Mouse (Mus musculus) gastrocnemius, adult 2 months (tissue): Measurements from ENCODE around the gene Agtpbp1. TPM values are rescaled to one million over a fixed set of nuclear protein-coding genes. Genes with fewer than 3 reads are reported as not detected.

Experiments used
- DNase-seq: peaks from one replicate; pipeline ENCODE4 v3.0.0; 2022
- H3K27ac ChIP-seq: fragments of 200-600 bp; 2 replicates; pipeline ENCODE4 v1.8.1; 2022; ENCODE audit warnings: mild to moderate bottlenecking
- H3K4me3 ChIP-seq: fragments of 200-600 bp; 2 replicates; pipeline ENCODE4 v1.8.1; 2022; ENCODE audit warnings: mild to moderate bottlenecking, moderate library complexity
- CTCF ChIP-seq: fragments of 200-600 bp; IDR thresholded peaks from 2 replicates; pipeline ENCODE4 v1.8.1; 2022; ENCODE audit warnings: antibody characterized with exemption, mild to moderate bottlenecking, moderate library complexity
- intact Hi-C: fragments of 180-260 bp; cut with DNase I; formaldehyde crosslinking; loops from one replicate; pipeline ENCODE4 v1.15.1; 2025
- total RNA-seq, 2 experiments: library from RNA; stranded (reverse); gene quantifications; 2 replicates each; pipeline ENCODE4 v1.2.3; 2021

The Agtpbp1 gene
- total RNA-seq, 2 experiments from 2014 or later = 59.1 to 71.0 TPM

DNA sequence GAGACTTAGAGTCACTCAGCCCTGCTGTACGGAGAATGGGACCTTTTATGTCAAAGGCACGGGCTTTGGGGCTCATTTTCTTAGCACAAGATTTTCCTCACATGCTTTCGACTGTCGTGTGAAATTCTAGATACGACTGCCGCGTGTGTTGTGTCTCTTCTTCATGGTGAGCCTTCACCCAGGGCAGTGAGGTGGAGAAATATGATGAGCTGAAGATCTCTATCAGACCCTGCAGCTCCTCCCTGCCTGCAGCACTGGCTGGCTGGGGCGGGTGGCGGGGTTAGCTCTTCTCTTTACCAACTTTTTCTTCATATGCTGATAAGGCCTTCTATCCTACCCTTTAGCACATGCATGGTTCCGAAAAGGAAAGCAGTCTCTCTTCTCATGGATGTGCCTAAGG lies 20.1 kb downstream of the Agtpbp1 start:
- DNase-seq = no peak
- H3K27ac ChIP-seq = no peak overlapping the region
- intact Hi-C loops = no loop called here
- no peak overlapping the region for H3K4me3 ChIP-seq
- TF ChIP-seq CTCF = no peak

DNA sequence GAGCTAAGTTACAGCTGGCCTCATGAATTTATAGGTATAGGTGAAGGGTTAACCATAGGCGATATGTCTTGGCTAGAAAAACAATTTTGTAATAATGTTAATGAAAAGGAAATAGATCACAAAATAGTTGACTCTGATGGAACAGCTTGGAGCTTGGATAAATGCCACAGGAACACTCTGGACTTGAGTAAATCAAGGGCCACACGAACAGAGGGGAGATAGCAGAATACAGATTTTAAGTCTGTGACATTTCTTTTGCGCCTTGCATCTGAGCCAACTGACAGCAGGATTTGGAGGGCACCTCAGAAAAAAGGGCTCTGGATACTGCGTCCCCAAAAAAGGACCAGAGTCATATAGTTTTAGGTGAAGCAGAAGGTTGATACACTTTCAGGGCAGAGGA lies 20.5 kb downstream of the Agtpbp1 start:
- no peak overlapping the region for H3K27ac ChIP-seq
- TF ChIP-seq CTCF = no peak
- no peak for DNase-seq
- intact Hi-C loops = no loop called here
- H3K4me3 ChIP-seq = no peak overlapping the region

DNA sequence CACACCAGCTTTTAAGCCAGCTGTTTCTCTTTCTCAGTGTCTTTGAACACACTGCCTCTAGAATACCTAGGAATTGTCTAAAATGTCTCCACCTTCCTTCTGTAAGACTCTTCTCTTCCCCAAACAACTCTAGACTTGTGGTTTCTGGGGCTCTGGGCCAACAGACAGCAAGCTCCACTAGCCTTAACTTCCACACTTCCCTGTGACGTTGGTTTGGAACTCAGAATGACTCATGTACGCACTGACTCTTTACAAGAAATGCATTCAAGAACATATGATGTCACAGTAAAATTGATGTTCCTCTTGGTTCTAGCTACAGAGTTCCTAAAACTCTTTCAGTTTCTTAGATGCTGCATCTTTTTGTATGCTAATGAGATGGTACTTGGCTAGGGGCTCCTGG lies 22.6 kb downstream of the Agtpbp1 start:
- TF ChIP-seq CTCF = no peak
- intact Hi-C loops = no loop called here

DNA sequence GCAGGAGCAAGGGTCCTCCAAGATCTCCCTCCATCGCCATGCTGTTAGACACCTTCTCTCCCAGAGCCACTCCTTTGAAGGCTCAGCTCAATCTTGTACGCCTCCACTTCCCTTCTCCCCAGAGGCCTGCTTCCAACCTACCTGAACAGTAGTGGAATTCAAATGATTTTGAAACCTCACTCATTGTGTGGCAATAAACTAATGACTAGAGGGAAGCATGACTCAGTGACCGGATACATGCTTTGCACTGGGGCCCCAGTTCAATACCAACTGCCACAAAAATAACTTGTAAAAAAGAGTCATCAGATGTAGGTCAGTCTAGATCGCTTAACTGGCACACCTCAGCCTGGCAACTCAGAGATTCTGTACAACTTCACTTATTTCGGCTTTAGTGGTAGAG lies 26.3 kb downstream of the Agtpbp1 start:
- no peak for TF ChIP-seq CTCF
- intact Hi-C loops = no loop called here
- H3K4me3 ChIP-seq = no peak overlapping the region
- no peak overlapping the region for H3K27ac ChIP-seq
- no peak for DNase-seq

More for the DNA sequence above, 22.6 kb downstream of the Agtpbp1 start:
- Histone ChIP-seq H3K4me3 (no peak overlapping the region), H3K27ac (no peak overlapping the region)
- DNase-seq = no peak

DNA sequence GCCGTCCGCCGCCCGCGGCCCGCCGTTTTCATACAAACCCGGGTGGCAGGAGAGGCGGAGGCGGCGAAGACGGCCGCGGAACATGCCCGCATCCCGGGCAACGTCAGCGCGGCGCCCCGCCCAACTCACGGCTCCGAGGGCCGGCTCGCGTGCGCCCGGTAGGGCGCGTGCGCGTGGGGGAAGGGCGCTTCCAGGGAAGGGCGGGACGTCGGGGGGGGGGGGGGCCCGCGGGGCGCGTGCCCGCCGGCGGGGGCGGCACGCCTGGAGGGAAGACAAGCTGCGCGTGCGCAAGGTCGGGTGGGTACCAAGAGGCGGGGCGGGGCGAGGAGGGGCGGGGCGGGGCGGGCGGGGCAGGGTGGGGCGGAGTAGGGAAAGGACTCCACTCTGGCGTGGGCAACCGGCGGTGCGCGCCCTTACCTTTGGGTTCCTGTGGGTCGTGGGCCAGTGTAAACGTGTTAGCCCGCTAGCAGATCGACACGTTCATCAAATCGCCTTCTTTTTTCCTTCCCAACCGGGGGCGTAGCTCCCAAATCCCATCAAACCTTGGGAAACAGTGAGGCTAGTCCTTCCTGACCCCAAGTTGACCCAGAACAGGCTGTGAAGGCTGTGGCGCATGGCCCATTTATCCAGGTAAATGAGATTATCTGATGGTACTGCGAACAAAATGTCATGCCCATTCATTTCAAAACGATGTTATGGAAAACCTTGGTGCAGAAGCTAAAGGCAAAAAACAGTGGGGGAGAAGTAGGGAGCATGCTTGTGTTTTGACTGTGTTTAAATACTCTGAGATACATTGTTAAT lies 27.6 kb downstream of the Agtpbp1 start:
- intact Hi-C loops = loop anchor here (2.0 kb wide), 1 partner anchor 27 kb away; the partner anchor contains the start of genes Agtpbp1 and Naa35
- DNase-seq = peak; percentile 96
- H3K4me3 ChIP-seq = peak overlapping the region; percentile 96
- no peak for TF ChIP-seq CTCF
- H3K27ac ChIP-seq = peak overlapping the region; percentile 92

DNA sequence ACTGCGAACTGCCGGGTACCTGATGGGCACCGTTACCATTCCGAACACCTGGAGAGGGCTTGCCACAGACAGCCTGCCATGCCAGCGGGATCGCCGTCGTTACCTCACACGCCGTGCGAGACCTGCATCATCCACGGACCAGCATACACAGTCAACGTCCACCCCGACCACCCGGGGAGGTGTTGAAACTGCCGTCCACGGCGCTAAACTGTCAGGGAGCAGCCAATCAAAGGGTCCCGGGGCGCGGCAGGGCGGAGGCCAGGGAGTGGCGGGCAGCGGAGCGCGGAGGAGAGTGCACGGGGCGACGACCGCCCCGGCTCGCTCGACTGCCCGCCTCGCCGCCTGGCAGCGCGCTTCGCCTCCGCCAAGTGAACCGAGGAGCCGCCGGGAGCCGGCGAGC lies 28.4 kb downstream of the Agtpbp1 start:
- peak; percentile 76 for DNase-seq
- H3K27ac ChIP-seq = peak overlapping the region; percentile 92
- intact Hi-C loops = loop anchor here (2.0 kb wide), 1 partner anchor 28 kb away; the partner anchor contains the start of genes Agtpbp1 and Naa35
- no peak for TF ChIP-seq CTCF
- H3K4me3 ChIP-seq = peak overlapping the region; percentile 96

DNA sequence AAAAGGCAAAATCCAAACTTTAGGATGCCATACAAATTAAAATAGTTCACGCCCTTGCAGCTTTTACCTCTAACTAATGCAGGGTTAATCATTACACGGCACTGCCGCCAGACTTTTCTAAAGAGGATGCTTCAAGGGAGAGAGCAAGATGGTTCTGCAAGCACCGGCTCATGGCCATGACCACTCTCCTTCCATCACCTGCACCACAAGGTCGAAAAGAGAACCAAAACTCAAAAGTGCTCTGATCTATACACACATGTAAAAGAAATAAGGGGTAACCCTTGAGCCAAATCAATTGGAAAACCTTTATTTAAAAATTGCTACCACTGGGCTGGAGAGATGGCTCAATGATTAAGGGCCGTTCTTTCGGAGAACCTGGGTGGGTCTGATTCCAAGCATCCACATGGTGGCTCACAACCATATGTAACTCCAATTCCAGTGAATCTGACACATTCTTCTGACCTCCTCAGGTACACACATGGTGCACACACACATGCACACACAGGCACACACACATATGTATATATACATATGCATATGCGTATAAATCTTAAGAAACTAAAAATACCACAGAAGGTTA lies 29.3 kb downstream of the Agtpbp1 start:
- no peak for TF ChIP-seq CTCF
- intact Hi-C loops = loop anchor here (2.0 kb wide), 1 partner anchor 29 kb away; the partner anchor contains the start of genes Agtpbp1 and Naa35
- H3K27ac ChIP-seq = no peak overlapping the region
- H3K4me3 ChIP-seq = peak overlapping the region; percentile 96
- no peak for DNase-seq

DNA sequence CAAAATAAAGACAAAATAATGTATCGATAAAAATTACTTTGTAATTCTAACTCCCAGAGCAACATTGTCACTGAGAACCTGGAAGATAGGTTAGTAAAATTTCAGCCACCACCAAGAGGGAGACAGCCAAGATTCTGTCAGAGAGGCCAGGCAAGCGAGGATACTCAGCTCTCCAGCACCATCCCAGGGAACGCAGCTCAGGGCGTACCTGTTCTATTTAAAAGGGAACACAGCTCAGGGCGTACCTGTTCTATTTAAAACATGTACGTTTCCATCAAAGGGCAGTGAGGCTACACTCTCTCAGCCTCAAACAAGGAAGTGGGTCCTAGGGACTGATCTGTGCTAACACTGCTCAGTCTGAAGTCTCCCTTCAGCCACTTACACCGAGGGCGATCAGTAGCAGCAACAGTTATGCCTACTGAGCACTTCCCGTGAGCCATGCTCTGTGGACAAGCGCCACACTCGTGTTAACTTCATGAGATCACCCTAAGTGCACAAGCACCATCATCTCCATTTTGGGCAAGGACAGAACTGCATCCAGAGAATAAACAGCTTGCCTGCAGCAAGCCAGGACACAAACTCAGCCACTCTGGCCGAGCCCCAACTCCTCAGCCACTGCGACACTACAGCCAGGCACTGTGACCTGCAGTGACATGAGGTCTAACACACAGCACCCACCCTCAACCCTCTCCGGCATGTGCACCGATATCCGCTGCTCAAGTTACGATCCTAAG lies 30.1 kb downstream of the Agtpbp1 start:
- TF ChIP-seq CTCF = no peak
- intact Hi-C loops = no loop called here
- Histone ChIP-seq H3K27ac (no peak overlapping the region), H3K4me3 (peak overlapping the region; percentile 96; the same call in 1 of the 2 replicates)
- no peak for DNase-seq

DNA sequence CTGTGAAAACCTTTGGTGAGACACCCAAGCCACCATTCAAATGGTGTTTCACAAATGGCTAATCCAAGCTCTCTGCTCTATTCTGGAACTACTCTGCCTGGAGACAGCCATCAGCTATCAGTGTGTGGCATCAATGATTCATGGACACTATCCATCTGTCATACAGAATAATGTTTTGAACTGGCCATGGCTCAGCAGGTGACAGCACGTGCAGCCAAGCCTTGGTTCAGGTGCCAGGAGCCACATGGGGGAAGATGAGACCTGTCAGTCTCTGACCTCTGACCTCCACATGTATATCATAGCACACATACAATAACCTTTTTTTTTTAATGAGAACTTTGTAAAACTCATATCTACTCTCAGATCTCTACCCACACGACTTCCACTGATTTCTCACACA lies 32.3 kb downstream of the Agtpbp1 start:
- no peak overlapping the region for H3K27ac ChIP-seq
- intact Hi-C loops = no loop called here
- no peak overlapping the region for H3K4me3 ChIP-seq
- no peak for TF ChIP-seq CTCF
- DNase-seq = no peak

DNA sequence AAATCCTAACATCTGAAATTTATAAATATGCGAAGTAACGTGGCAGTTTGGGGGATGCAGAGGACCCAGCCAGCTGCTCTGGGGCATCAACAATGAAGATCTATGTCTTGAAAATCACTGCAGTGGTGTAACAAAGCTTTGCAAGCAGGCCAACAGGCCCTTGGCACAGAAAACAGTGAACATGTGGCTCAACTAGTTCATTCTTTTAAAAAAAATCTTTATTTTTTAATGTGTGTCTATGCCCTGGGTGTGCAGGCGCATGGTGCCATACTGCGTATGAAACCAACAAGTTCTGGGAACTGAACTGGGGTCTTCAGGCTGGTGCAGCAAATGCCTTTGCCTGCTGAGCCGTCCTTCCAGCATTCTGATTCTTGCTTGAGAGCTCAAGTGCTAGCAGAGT lies 32.7 kb downstream of the Agtpbp1 start:
- intact Hi-C loops = no loop called here

DNA sequence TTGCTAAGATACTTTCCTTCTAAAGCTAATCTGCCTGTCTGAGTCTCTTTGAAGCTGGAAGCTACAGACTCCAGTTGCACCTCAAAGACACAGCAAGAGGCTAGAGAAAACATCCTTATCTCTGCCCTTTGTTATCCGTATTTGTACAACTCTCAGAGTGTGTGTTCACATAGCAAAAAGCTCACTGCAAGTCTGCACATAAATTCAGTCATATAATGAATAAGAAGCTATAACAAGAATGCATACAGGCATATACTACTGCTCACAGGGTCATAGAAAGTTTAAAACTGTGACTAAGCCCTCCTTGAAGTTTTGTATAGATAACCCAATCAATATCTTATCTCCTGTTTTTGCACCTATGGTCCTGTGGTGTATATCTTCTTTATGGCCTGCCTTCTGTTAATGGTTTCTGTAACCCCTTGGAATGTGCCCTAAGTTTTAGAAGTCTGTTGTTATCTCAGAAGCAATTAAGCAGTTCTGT lies 35.7 kb downstream of the Agtpbp1 start:
- H3K27ac ChIP-seq = no peak overlapping the region
- TF ChIP-seq CTCF = no peak
- no peak for DNase-seq
- H3K4me3 ChIP-seq = no peak overlapping the region
- intact Hi-C loops = no loop called here

More for the DNA sequence above, 32.7 kb downstream of the Agtpbp1 start:
- Histone ChIP-seq H3K27ac (no peak overlapping the region), H3K4me3 (no peak overlapping the region)
- DNase-seq = no peak
- no peak for TF ChIP-seq CTCF

DNA sequence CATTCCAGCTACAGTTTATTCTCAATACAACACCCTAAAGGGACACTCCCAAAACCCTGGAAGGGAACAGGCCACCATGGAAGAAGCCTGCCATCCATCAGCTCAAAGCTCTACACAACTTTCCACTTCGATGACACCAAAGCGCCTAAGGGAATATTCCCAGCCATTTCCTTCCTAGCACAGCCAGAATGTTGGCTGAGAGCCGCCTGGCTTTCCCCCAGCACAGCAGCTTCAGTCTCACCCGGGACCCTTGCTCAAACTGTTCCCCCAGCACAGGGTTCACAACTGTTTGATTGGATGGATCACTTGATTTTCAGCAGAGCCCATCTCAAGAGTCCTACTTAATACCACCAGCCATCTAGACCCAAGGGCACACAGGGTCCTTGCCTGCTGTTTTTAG lies 37.3 kb downstream of the Agtpbp1 start:
- peak; percentile 31 for DNase-seq
- intact Hi-C loops = no loop called here
- peak overlapping the region; percentile 54 for H3K27ac ChIP-seq
- H3K4me3 ChIP-seq = no peak overlapping the region
- TF ChIP-seq CTCF = no peak

DNA sequence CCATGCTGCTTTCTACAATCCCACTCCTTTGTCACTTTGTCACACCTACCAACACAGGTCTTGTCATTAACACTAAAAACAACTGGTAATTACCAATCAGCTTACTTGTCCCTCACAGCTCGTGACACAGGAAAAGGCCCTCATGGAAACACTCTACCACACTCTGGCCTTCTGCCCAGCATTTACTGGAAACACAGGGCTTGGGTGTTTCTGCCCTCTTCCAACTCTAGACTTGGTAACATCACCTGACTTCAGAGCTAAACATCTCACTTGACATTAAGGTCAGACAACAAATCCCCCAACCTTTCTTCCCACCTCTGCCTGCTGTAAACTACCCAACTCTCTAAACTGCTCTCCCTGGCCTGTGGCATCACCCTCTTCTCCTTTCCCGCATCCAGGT lies 37.9 kb downstream of the Agtpbp1 start:
- DNase-seq = no peak
- TF ChIP-seq CTCF = no peak
- intact Hi-C loops = no loop called here

More for the DNA sequence above, 37.9 kb downstream of the Agtpbp1 start:
- Histone ChIP-seq H3K27ac (peak overlapping the region; percentile 54; the same call in 1 of the 2 replicates), H3K4me3 (no peak overlapping the region)
